Mouse (Mus musculus) G1E (cell line): ENCODE data around the gene Rad18.

Experiments
- CTCF ChIP-seq: IDR thresholded peaks from 2 replicates; pipeline ENCODE4 v1.5.1; 2012; ENCODE audit warnings: low read depth, low read length, inconsistent platforms, mixed read lengths
- GATA1 ChIP-seq: IDR thresholded peaks from 2 replicates; pipeline ENCODE4 v1.6.1; 2012; ENCODE audit warnings: borderline replicate concordance, low read length, inconsistent platforms, mixed read lengths

GRCm38 (mm10) chr6:112630291-112630690, 66.2 kb downstream of the Rad18 start:
- no peak for TF ChIP-seq CTCF
- no peak for TF ChIP-seq GATA1
